Mouse (Mus musculus) induced T-regulatory cell, adult 2 months (primary cell): ENCODE data around the gene Msrb3.
A peak's percentile ranks its signal among the peaks of the same experiment; 100 is the strongest.

ENCODE experiments used
- DNase-seq: peaks from one replicate; pipeline ENCODE4 v3.0.0-alpha.2; 2012; ENCODE audit warnings: low read depth

The Msrb3 gene

GRCm38 (mm10) chr10:120861194-120861593 is 37.7 kb downstream of the Msrb3 start:
- peak; percentile 54 for DNase-seq

GRCm38 (mm10) chr10:120857531-120858001 is 41.3 kb downstream of the Msrb3 start:
- peak; percentile 67 for DNase-seq

- no peak for DNase-seq
Measured at GRCm38 (mm10) chr10:120854329-120854728, 44.6 kb downstream of the Msrb3 start.

GRCm38 (mm10) chr10:120853816-120854215 is 45.1 kb downstream of the Msrb3 start:
- DNase-seq = no peak

GRCm38 (mm10) chr10:120851196-120851781 is 47.6 kb downstream of the Msrb3 start:
- DNase-seq = no peak

GRCm38 (mm10) chr10:120850391-120851195 is 48.3 kb downstream of the Msrb3 start:
- DNase-seq = no peak

GRCm38 (mm10) chr10:120848677-120849076 is 50.2 kb downstream of the Msrb3 start:
- DNase-seq = no peak

GRCm38 (mm10) chr10:120847785-120848184 is 51.1 kb downstream of the Msrb3 start:
- DNase-seq = no peak

- DNase-seq = no peak
Measured at GRCm38 (mm10) chr10:120839966-120840365, 58.9 kb downstream of the Msrb3 start.

GRCm38 (mm10) chr10:120834531-120834930 is 64.4 kb downstream of the Msrb3 start:
- DNase-seq = no peak

- no peak for DNase-seq
Measured at GRCm38 (mm10) chr10:120833836-120834235, 65.1 kb downstream of the Msrb3 start.

- DNase-seq = no peak
Measured at GRCm38 (mm10) chr10:120827761-120828160, 71.1 kb downstream of the Msrb3 start.

GRCm38 (mm10) chr10:120826795-120827669 is 71.9 kb downstream of the Msrb3 start:
- no peak for DNase-seq

GRCm38 (mm10) chr10:120826381-120826780 is 72.5 kb downstream of the Msrb3 start:
- no peak for DNase-seq

- DNase-seq = no peak
Measured at GRCm38 (mm10) chr10:120825594-120825993, 73.3 kb downstream of the Msrb3 start.

- no peak for DNase-seq
Measured at GRCm38 (mm10) chr10:120821491-120822358, 77.2 kb downstream of the Msrb3 start.

GRCm38 (mm10) chr10:120820781-120821300 is 78.1 kb downstream of the Msrb3 start:
- no peak for DNase-seq

GRCm38 (mm10) chr10:120815290-120815689 is 83.6 kb downstream of the Msrb3 start:
- DNase-seq = no peak

- DNase-seq = no peak
Measured at GRCm38 (mm10) chr10:120811796-120812443, 87.0 kb downstream of the Msrb3 start.

GRCm38 (mm10) chr10:120810832-120811571 is 87.9 kb downstream of the Msrb3 start:
- DNase-seq = no peak
